Mouse (Mus musculus) heart, embryonic 14.5 days (tissue): ENCODE data around the gene E2f4. TPM values are rescaled to one million over a fixed set of nuclear protein-coding genes. Genes with fewer than 3 reads are reported as not detected.

Source experiments
- ATAC-seq: fragments of 200-750 bp; cut with Nextera tagmentation; 2 replicates; pipeline ENCODE4 v1.8.0; 2017; ENCODE audit warnings: low read depth, moderate TSS enrichment; ENCODE audit not compliant: insufficient number of reproducible peaks, insufficient read depth, low FRiP score
- H3K27ac ChIP-seq, 2 experiments: fragments of 200-500 bp in 1 of 2; fragments of 300-500 bp in 1 of 2; sonication (generic) in 1 of 2; replicated peaks in 1 of 2; 2 replicates each; pipeline ENCODE4 v1.5.1; 2012 to 2014; ENCODE audit warnings: low read depth in 2 of 2, low read length in 2 of 2, control low read depth in 1 of 2, mild to moderate bottlenecking in 1 of 2, mixed read lengths in 1 of 2; ENCODE audit not compliant: control insufficient read depth in 1 of 2, insufficient read depth in 1 of 2
- H3K27me3 ChIP-seq: fragments of 300-500 bp; sonication (generic); 2 replicates; pipeline ENCODE4 v1.6.1; 2014; ENCODE audit warnings: mild to moderate bottlenecking, low read length, control low read depth; ENCODE audit not compliant: control insufficient read depth, insufficient read depth
- H3K36me3 ChIP-seq: fragments of 300-500 bp; sonication (generic); 2 replicates; pipeline ENCODE4 v1.6.1; 2014; ENCODE audit warnings: mild to moderate bottlenecking, control low read depth, low read length, mixed read lengths; ENCODE audit not compliant: control insufficient read depth, insufficient read depth
- H3K4me1 ChIP-seq, 2 experiments: fragments of 200-500 bp in 1 of 2; fragments of 300-500 bp in 1 of 2; sonication (generic) in 1 of 2; 2 replicates each; pipeline ENCODE4 v1.6.1; 2012 to 2014; ENCODE audit warnings: low read length in 2 of 2, control low read depth in 1 of 2, mixed read lengths in 1 of 2; ENCODE audit not compliant: control insufficient read depth in 2 of 2, insufficient read depth in 2 of 2
- H3K4me2 ChIP-seq: fragments of 300-500 bp; sonication (generic); 2 replicates; pipeline ENCODE4 v1.6.1; 2014; ENCODE audit warnings: mild to moderate bottlenecking, low read length
- H3K4me3 ChIP-seq, 2 experiments: fragments of 200-500 bp in 1 of 2; fragments of 300-500 bp in 1 of 2; sonication (generic) in 1 of 2; 2 replicates each; pipeline ENCODE4 v1.5.1; 2012 to 2014; ENCODE audit warnings: low read length in 2 of 2, mild to moderate bottlenecking in 2 of 2, control low read depth in 1 of 2, low read depth in 1 of 2, moderate library complexity in 1 of 2; ENCODE audit not compliant: control insufficient read depth in 1 of 2, insufficient read depth in 1 of 2
- H3K9ac ChIP-seq: fragments of 300-500 bp; sonication (generic); 2 replicates; pipeline ENCODE4 v1.6.1; 2014; ENCODE audit warnings: mild to moderate bottlenecking, low read length
- H3K9me3 ChIP-seq: fragments of 300-500 bp; sonication (generic); 2 replicates; pipeline ENCODE4 v1.6.1; 2016; ENCODE audit warnings: low read length, control low read depth; ENCODE audit not compliant: control insufficient read depth
- WGBS: fragments of 180-500 bp; shearing (Covaris S2); extraction: QIAGEN DNeasy Blood & Tissue Kit; methylation state at CpG from one replicate; pipeline ENCODE4 v1.1.7; 2014; 5-methylcytosine and 5-hydroxymethylcytosine counted together
- polyA plus RNA-seq: library from polyadenylated mRNA; unstranded; fragments of >200 nt; fragmentation: Nextera tagmentation; extraction: Ambion mirVana; gene quantifications from 2 replicates; pipeline ENCODE4 v1.2.1, GENCODE M21; 2014

Gene E2f4
- polyA plus RNA-seq, 1 experiment from 2014 or later: 51.3 TPM

DNA sequence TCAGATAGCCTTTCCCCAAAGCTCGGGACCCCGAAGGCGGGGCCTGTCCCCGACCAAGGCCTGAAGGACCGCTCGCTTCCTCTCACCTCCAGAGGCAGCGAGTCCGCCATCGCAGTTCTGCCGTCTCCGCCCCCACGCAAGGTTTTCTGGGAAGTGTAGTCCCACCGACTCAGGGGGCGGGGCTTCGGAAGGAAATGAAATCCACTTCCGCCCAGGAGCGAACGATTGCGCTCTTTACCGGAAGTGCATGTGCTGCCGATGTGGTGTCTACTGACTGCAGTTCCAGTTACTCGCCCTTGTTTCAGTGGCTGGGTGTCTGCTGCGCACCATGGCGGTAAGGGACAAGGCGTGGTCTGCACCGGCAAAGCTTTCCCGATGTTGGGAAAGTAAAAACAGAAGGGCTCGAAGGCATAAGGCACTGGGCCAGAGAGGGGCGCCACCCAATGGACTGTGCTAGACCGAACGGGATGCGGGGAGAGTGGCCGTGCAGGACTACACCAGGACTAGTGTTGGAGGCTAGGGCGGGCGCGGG is 28.7 kb downstream of the E2f4 start, which contains the start of the genes Lrrc29 and Tmem208:
Lrrc29 (minus strand) TSS at position 138 of the 532 bp plus-strand sequence.
Tmem208 (plus strand) TSS at position 214 of the 532 bp plus-strand sequence.
- Histone ChIP-seq H3K9ac (peak within 1 kb of the TSS; percentile 92), H3K36me3 (peaks cover 56% of the 10 kb centered on the region), H3K27me3 (no peaks in the 10 kb centered on the region), H3K4me3 (peak within 1 kb of the TSS; percentile 87 to 89), H3K4me1 (peaks cover 6 to 17% of the 10 kb centered on the region in 2 experiments), H3K4me2 (peak within 1 kb of the TSS; percentile 88), H3K9me3 (no peaks in the 10 kb centered on the region), H3K27ac (peak within 1 kb of the TSS; percentile 70 to 78)
- WGBS: under 1% methylated on average over 35 of the region's 36 CpGs
- peak; percentile 87 for ATAC-seq

DNA sequence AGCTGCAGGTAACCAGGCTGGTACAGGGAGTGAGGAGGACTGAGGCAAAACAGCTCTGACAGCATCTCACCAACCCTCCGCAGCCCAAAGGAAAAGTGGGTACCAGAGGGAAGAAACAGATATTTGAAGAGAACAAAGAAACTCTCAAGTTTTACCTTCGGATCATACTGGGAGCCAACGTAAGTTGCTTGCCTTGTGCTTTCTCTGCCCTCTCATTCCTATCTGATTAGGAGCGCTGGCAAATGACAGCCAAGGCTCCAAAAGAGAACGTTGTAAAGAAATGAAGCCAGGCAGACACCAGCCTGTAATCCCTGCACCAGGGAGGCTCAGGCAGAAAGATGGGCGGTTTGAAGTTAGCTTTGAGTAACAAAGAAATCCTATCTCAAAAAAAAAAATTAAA is 29.5 kb downstream of the E2f4 start:
- no peak for ATAC-seq
- 27% methylated on average over 6 of the region's 6 CpGs for WGBS
- no peaks in the 10 kb centered on the region for H3K27me3 ChIP-seq

DNA sequence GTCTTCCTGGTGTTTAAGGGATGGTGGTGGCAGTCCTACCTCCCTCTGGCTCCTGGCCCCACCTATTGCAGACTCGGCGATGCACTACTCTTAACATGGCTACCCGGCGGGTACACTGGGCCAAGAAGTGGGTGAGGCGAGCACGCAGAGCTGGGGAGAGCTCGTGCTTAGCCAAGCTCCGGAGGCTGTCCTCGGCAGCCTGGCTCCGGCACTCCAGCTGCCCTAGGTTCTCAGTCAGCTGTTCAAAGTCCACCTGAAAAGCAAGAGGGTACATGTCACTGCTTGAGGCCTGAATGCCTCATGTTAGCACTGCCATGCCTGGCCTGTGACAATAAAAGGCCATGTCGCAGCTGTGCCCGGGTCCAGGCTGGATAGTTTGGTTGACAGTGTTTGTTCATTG is 32.9 kb downstream of the E2f4 start:
- no peak overlapping the region for H3K27ac ChIP-seq
- ATAC-seq: no peak
- H3K4me2 ChIP-seq: no peak overlapping the region
- no peaks in the 10 kb centered on the region for H3K9me3 ChIP-seq
- no peak overlapping the region for H3K4me3 ChIP-seq
- 94% methylated on average over 12 of the region's 12 CpGs for WGBS
- H3K4me1 ChIP-seq: peaks cover 6 to 13% of the 10 kb centered on the region in 2 experiments
- H3K36me3 ChIP-seq: peaks cover 74% of the 10 kb centered on the region
- H3K27me3 ChIP-seq: no peaks in the 10 kb centered on the region
- H3K9ac ChIP-seq: no peak overlapping the region

More for the DNA sequence above, 29.5 kb downstream of the E2f4 start:
- Histone ChIP-seq H3K9me3 (no peaks in the 10 kb centered on the region), H3K4me1 (peaks cover 6 to 17% of the 10 kb centered on the region in 2 experiments), H3K36me3 (peaks cover 56% of the 10 kb centered on the region), H3K4me3 (peak overlapping the region; percentile 87 to 89), H3K27ac (peak overlapping the region; percentile 70 to 78; a peak in 3 of 4 replicates), H3K9ac (peak overlapping the region; percentile 92), H3K4me2 (peak overlapping the region; percentile 88)

GRCm38 (mm10) chr8:105331469-105331868 is 34.0 kb downstream of the E2f4 start:
- no peak overlapping the region for H3K9ac ChIP-seq
- H3K4me2 ChIP-seq: no peak overlapping the region
- no peak overlapping the region for H3K27ac ChIP-seq
- peaks cover 86% of the 10 kb centered on the region for H3K36me3 ChIP-seq
- ATAC-seq: no peak
- WGBS: 93% methylated on average over 22 of the region's 22 CpGs
- no peaks in the 10 kb centered on the region for H3K9me3 ChIP-seq
- no peaks in the 10 kb centered on the region for H3K27me3 ChIP-seq
- H3K4me1 ChIP-seq: peaks cover 3 to 9% of the 10 kb centered on the region in 2 experiments; a peak in 3 of 4 replicates
- H3K4me3 ChIP-seq: no peak overlapping the region

DNA sequence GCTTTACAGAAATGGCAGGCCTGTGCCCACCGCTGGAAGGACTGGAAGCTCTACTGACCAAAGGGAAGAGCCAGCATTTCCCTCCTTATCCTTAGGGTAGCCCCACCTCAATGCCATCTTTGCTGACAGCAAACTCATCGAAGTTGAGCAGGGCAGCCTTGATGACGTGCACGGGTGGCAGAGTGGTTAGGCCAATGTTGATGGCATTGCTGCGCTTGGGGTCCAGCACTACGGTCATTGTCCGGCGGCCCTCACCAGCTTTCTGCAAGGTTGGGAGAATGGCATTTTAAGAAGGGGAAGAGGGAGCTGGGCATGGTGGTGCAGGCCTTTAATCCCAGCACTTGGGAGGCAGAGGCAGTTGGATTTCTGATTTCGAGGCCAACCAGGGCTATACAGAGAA is 34.5 kb downstream of the E2f4 start:
- WGBS: 93% methylated on average over 9 of the region's 9 CpGs

GRCm38 (mm10) chr8:105332523-105332922 is 35.1 kb downstream of the E2f4 start:
- Histone ChIP-seq H3K4me1 (peaks cover under 1% of the 10 kb centered on the region in 2 experiments; a peak in 3 of 4 replicates), H3K36me3 (peaks cover 96% of the 10 kb centered on the region), H3K27ac (no peak overlapping the region), H3K4me3 (no peak overlapping the region), H3K27me3 (no peaks in the 10 kb centered on the region), H3K9ac (no peak overlapping the region), H3K4me2 (no peak overlapping the region), H3K9me3 (no peaks in the 10 kb centered on the region)
- WGBS: 43% methylated on average over 2 of the region's 2 CpGs
- no peak for ATAC-seq

More for the DNA sequence above, 34.5 kb downstream of the E2f4 start:
- Histone ChIP-seq H3K27me3 (no peaks in the 10 kb centered on the region), H3K4me3 (no peak overlapping the region), H3K9ac (no peak overlapping the region), H3K36me3 (peaks cover 90% of the 10 kb centered on the region), H3K9me3 (no peaks in the 10 kb centered on the region), H3K4me1 (peaks cover 3 to 7% of the 10 kb centered on the region in 2 experiments; a peak in 3 of 4 replicates), H3K4me2 (no peak overlapping the region), H3K27ac (no peak overlapping the region)
- no peak for ATAC-seq

DNA sequence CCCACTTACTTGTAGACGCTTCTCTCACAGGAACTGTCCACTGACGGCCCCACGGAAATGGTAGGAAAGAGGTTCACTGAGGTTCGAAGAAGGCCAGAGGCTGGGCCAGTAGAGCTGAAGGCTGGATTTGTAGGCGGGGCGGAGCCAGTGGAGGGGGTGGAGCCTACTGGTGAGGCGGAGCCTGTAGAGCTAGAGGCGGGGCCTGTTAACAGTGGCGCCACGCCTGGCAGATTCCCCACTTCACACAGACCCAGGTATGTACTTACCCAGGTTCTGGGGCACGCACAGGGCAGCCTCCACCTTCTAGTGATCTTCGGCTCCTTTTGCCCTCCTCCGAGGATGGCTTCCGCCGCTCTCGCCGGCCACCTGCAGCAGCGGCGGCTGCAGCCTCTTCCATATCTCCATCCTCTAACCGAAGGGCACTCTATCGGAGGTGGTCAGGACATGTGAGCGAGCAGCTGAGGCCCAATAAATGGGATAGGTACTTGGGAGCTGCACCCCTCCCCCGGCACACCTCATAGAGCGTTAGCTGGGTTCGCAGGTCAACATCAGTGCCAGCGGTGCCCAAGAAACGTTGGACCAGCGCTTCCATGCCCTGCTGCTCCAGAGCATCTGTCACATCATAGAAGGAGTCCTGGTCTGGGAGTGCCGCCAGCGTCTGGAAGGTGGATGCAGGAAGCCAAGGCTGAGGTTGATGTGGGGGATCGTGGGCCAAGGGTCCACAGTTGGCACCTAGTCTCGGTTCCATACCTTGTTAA is 39.1 kb downstream of the E2f4 start:
- Histone ChIP-seq H3K36me3 (peaks cover 71% of the 10 kb centered on the region), H3K4me2 (no peak overlapping the region), H3K9me3 (no peaks in the 10 kb centered on the region), H3K4me3 (no peak overlapping the region), H3K4me1 (peaks cover 22 to 33% of the 10 kb centered on the region in 2 experiments), H3K27ac (no peak overlapping the region), H3K27me3 (no peaks in the 10 kb centered on the region), H3K9ac (no peak overlapping the region)
- no peak for ATAC-seq
- WGBS: 68% methylated on average over 32 of the region's 32 CpGs
